Mouse (Mus musculus) liver, embryonic 11.5 days (tissue): Measurements from ENCODE around the gene Dppa5a. TPM values are rescaled to one million over a fixed set of nuclear protein-coding genes. Genes with fewer than 3 reads are reported as not detected.

Source experiments
- ATAC-seq: fragments of 200-750 bp; cut with Nextera tagmentation; replicated peaks from 2 replicates; pipeline ENCODE4 v1.8.0; 2017; ENCODE audit warnings: moderate number of reproducible peaks, mild to moderate bottlenecking, moderate TSS enrichment, moderate library complexity; ENCODE audit not compliant: low FRiP score
- DNase-seq: peaks from one replicate; pipeline ENCODE4 v3.0.0-alpha.2; 2017; ENCODE audit warnings: low spot score
- H3K27ac ChIP-seq: fragments of 300-500 bp; sonication (generic); 2 replicates; pipeline ENCODE4 v1.5.1; 2014; ENCODE audit warnings: mild to moderate bottlenecking, low read depth, low read length, control low read depth
- H3K27me3 ChIP-seq: fragments of 300-500 bp; sonication (generic); replicated peaks from 2 replicates; pipeline ENCODE4 v1.6.1; 2014; ENCODE audit warnings: low read length, mixed read lengths; ENCODE audit not compliant: control insufficient read depth, insufficient read depth
- H3K36me3 ChIP-seq: fragments of 300-500 bp; sonication (generic); 2 replicates; pipeline ENCODE4 v1.6.1; 2014; ENCODE audit warnings: mild to moderate bottlenecking, low read length, moderate library complexity, mixed read lengths; ENCODE audit not compliant: control insufficient read depth, insufficient read depth
- H3K4me1 ChIP-seq: fragments of 300-500 bp; sonication (generic); replicated peaks from 2 replicates; pipeline ENCODE4 v1.6.1; 2014; ENCODE audit warnings: low read length, mixed read lengths; ENCODE audit not compliant: control insufficient read depth, insufficient read depth
- H3K4me2 ChIP-seq: fragments of 300-500 bp; sonication (generic); 2 replicates; pipeline ENCODE4 v1.6.1; 2014; ENCODE audit warnings: mild to moderate bottlenecking, control low read depth, moderate library complexity
- H3K4me3 ChIP-seq: fragments of 300-500 bp; sonication (generic); 2 replicates; pipeline ENCODE4 v1.5.1; 2014; ENCODE audit warnings: low read depth, low read length, control low read depth
- H3K9ac ChIP-seq: fragments of 300-500 bp; sonication (generic); 2 replicates; pipeline ENCODE4 v1.6.1; 2014; ENCODE audit warnings: low read depth, low read length, control low read depth
- H3K9me3 ChIP-seq: fragments of 300-500 bp; sonication (generic); 2 replicates; pipeline ENCODE4 v1.6.1; 2016; ENCODE audit warnings: low read length, inconsistent platforms, mixed read lengths; ENCODE audit not compliant: control insufficient read depth
- WGBS: fragments of 180-500 bp; shearing (Covaris S2); extraction: QIAGEN DNeasy Blood & Tissue Kit; methylation state at CpG from one replicate; pipeline ENCODE4 v1.1.7; 2014; 5-methylcytosine and 5-hydroxymethylcytosine counted together
- polyA plus RNA-seq: library from polyadenylated mRNA; unstranded; fragments of >200 nt; fragmentation: Nextera tagmentation; extraction: Ambion mirVana; gene quantifications from 2 replicates; pipeline ENCODE4 v1.2.1, GENCODE M21; 2014

Gene Dppa5a
- polyA plus RNA-seq, 1 experiment from 2014 or later = not detected

- no peaks in the 10 kb centered on the region for H3K4me1 ChIP-seq
- H3K9ac ChIP-seq = no peak overlapping the region
- no peaks in the 10 kb centered on the region for H3K9me3 ChIP-seq
- H3K27me3 ChIP-seq = no peaks in the 10 kb centered on the region
- H3K4me3 ChIP-seq = no peak overlapping the region
- H3K27ac ChIP-seq = no peak overlapping the region
- ATAC-seq (no peak), DNase-seq (no peak)
- WGBS = 83% methylated on average over 7 of the region's 7 CpGs
- H3K4me2 ChIP-seq = no peak overlapping the region
- no peaks in the 10 kb centered on the region for H3K36me3 ChIP-seq
These were observed 1.8 kb upstream of the Dppa5a start for GRCm38 (mm10) chr9:78369786-78370185.

GRCm38 (mm10) chr9:78369349-78369748 lies 1.4 kb upstream of the Dppa5a start:
- no peak overlapping the region for H3K4me2 ChIP-seq
- H3K9ac ChIP-seq = no peak overlapping the region
- no peaks in the 10 kb centered on the region for H3K27me3 ChIP-seq
- H3K9me3 ChIP-seq = no peaks in the 10 kb centered on the region
- WGBS = 75% methylated on average over 2 of the region's 2 CpGs
- DNase-seq (no peak), ATAC-seq (no peak)
- no peaks in the 10 kb centered on the region for H3K36me3 ChIP-seq
- no peak overlapping the region for H3K27ac ChIP-seq
- no peaks in the 10 kb centered on the region for H3K4me1 ChIP-seq
- H3K4me3 ChIP-seq = no peak overlapping the region

GRCm38 (mm10) chr9:78368671-78369293 lies 805 bp upstream of the Dppa5a start:
- no peaks in the 10 kb centered on the region for H3K9me3 ChIP-seq
- H3K4me3 ChIP-seq = no peak overlapping the region
- no peaks in the 10 kb centered on the region for H3K4me1 ChIP-seq
- 74% methylated on average over 3 of the region's 3 CpGs for WGBS
- H3K9ac ChIP-seq = no peak overlapping the region
- DNase-seq (no peak), ATAC-seq (no peak)
- no peaks in the 10 kb centered on the region for H3K36me3 ChIP-seq
- no peak overlapping the region for H3K27ac ChIP-seq
- H3K27me3 ChIP-seq = no peaks in the 10 kb centered on the region
- no peak overlapping the region for H3K4me2 ChIP-seq

- no peak for DNase-seq
- ATAC-seq = no peak
- no peak overlapping the region for H3K4me3 ChIP-seq
- no peak overlapping the region for H3K27ac ChIP-seq
- H3K4me2 ChIP-seq = no peak overlapping the region
- 50% methylated on average over 13 of the region's 13 CpGs for WGBS
- H3K9ac ChIP-seq = no peak overlapping the region
- no peaks in the 10 kb centered on the region for H3K9me3 ChIP-seq
- no peaks in the 10 kb centered on the region for H3K4me1 ChIP-seq
- H3K27me3 ChIP-seq = no peaks in the 10 kb centered on the region
- H3K36me3 ChIP-seq = no peaks in the 10 kb centered on the region
These were observed 2.0 kb downstream of the Dppa5a start for GRCm38 (mm10) chr9:78365850-78366544.

- Histone ChIP-seq H3K4me1 (no peaks in the 10 kb centered on the region), H3K27ac (no peak overlapping the region), H3K36me3 (no peaks in the 10 kb centered on the region), H3K9ac (no peak overlapping the region), H3K9me3 (no peaks in the 10 kb centered on the region), H3K27me3 (no peaks in the 10 kb centered on the region), H3K4me2 (no peak overlapping the region), H3K4me3 (no peak overlapping the region)
- 87% methylated on average over 6 of the region's 6 CpGs for WGBS
- ATAC-seq = no peak
- no peak for DNase-seq
These were observed 3.3 kb downstream of the Dppa5a start for GRCm38 (mm10) chr9:78364701-78365100.

GRCm38 (mm10) chr9:78363374-78363773 lies 4.6 kb downstream of the Dppa5a start:
- 62% methylated on average over 6 of the region's 6 CpGs for WGBS
- Histone ChIP-seq H3K36me3 (no peaks in the 10 kb centered on the region), H3K4me2 (no peak overlapping the region), H3K4me3 (no peak overlapping the region), H3K27me3 (no peaks in the 10 kb centered on the region), H3K9me3 (no peaks in the 10 kb centered on the region), H3K9ac (no peak overlapping the region), H3K27ac (no peak overlapping the region), H3K4me1 (no peaks in the 10 kb centered on the region)
- DNase-seq = no peak
- no peak for ATAC-seq

- Histone ChIP-seq H3K36me3 (no peaks in the 10 kb centered on the region), H3K9me3 (no peaks in the 10 kb centered on the region), H3K4me1 (no peaks in the 10 kb centered on the region), H3K9ac (no peak overlapping the region), H3K4me3 (no peak overlapping the region), H3K27ac (no peak overlapping the region), H3K27me3 (no peaks in the 10 kb centered on the region), H3K4me2 (no peak overlapping the region)
- DNase-seq = no peak
- no peak for ATAC-seq
- 31% methylated on average over 2 of the region's 2 CpGs for WGBS
These were observed 7.5 kb downstream of the Dppa5a start for GRCm38 (mm10) chr9:78360484-78360872.

GRCm38 (mm10) chr9:78359750-78360483 lies 8.1 kb downstream of the Dppa5a start:
- no peak overlapping the region for H3K27ac ChIP-seq
- ATAC-seq (no peak), DNase-seq (no peak)
- H3K4me1 ChIP-seq = no peaks in the 10 kb centered on the region
- no peaks in the 10 kb centered on the region for H3K27me3 ChIP-seq
- H3K9ac ChIP-seq = no peak overlapping the region
- H3K4me3 ChIP-seq = no peak overlapping the region
- H3K36me3 ChIP-seq = no peaks in the 10 kb centered on the region
- no peaks in the 10 kb centered on the region for H3K9me3 ChIP-seq
- 73% methylated on average over 6 of the region's 6 CpGs for WGBS
- H3K4me2 ChIP-seq = no peak overlapping the region
